Mouse (Mus musculus) liver, embryonic 11.5 days (tissue): Measurements from ENCODE around the gene Proser3. TPM values are rescaled to one million over a fixed set of nuclear protein-coding genes. Genes with fewer than 3 reads are reported as not detected.
"Not testable (repeated sequence)": the region's sequence is repeated elsewhere in the genome, so short reads cannot be mapped to it uniquely, and the experiment has no call there.

Experiments
- ATAC-seq: fragments of 200-750 bp; cut with Nextera tagmentation; replicated peaks from 2 replicates; pipeline ENCODE4 v1.8.0; 2017; ENCODE audit warnings: moderate number of reproducible peaks, mild to moderate bottlenecking, moderate TSS enrichment, moderate library complexity; ENCODE audit not compliant: low FRiP score
- DNase-seq: peaks from one replicate; pipeline ENCODE4 v3.0.0-alpha.2; 2017; ENCODE audit warnings: low spot score
- H3K27ac ChIP-seq: fragments of 300-500 bp; sonication (generic); 2 replicates; pipeline ENCODE4 v1.5.1; 2014; ENCODE audit warnings: mild to moderate bottlenecking, low read depth, low read length, control low read depth
- H3K27me3 ChIP-seq: fragments of 300-500 bp; sonication (generic); replicated peaks from 2 replicates; pipeline ENCODE4 v1.6.1; 2014; ENCODE audit warnings: low read length, mixed read lengths; ENCODE audit not compliant: control insufficient read depth, insufficient read depth
- H3K36me3 ChIP-seq: fragments of 300-500 bp; sonication (generic); 2 replicates; pipeline ENCODE4 v1.6.1; 2014; ENCODE audit warnings: mild to moderate bottlenecking, low read length, moderate library complexity, mixed read lengths; ENCODE audit not compliant: control insufficient read depth, insufficient read depth
- H3K4me1 ChIP-seq: fragments of 300-500 bp; sonication (generic); replicated peaks from 2 replicates; pipeline ENCODE4 v1.6.1; 2014; ENCODE audit warnings: low read length, mixed read lengths; ENCODE audit not compliant: control insufficient read depth, insufficient read depth
- H3K4me2 ChIP-seq: fragments of 300-500 bp; sonication (generic); 2 replicates; pipeline ENCODE4 v1.6.1; 2014; ENCODE audit warnings: mild to moderate bottlenecking, control low read depth, moderate library complexity
- H3K4me3 ChIP-seq: fragments of 300-500 bp; sonication (generic); 2 replicates; pipeline ENCODE4 v1.5.1; 2014; ENCODE audit warnings: low read depth, low read length, control low read depth
- H3K9ac ChIP-seq: fragments of 300-500 bp; sonication (generic); 2 replicates; pipeline ENCODE4 v1.6.1; 2014; ENCODE audit warnings: low read depth, low read length, control low read depth
- H3K9me3 ChIP-seq: fragments of 300-500 bp; sonication (generic); 2 replicates; pipeline ENCODE4 v1.6.1; 2016; ENCODE audit warnings: low read length, inconsistent platforms, mixed read lengths; ENCODE audit not compliant: control insufficient read depth
- WGBS: fragments of 180-500 bp; shearing (Covaris S2); extraction: QIAGEN DNeasy Blood & Tissue Kit; methylation state at CpG from one replicate; pipeline ENCODE4 v1.1.7; 2014; 5-methylcytosine and 5-hydroxymethylcytosine counted together
- polyA plus RNA-seq: library from polyadenylated mRNA; unstranded; fragments of >200 nt; fragmentation: Nextera tagmentation; extraction: Ambion mirVana; gene quantifications from 2 replicates; pipeline ENCODE4 v1.2.1, GENCODE M21; 2014

Proser3 gene
- polyA plus RNA-seq, 1 experiment from 2014 or later = 13.0 TPM

DNA sequence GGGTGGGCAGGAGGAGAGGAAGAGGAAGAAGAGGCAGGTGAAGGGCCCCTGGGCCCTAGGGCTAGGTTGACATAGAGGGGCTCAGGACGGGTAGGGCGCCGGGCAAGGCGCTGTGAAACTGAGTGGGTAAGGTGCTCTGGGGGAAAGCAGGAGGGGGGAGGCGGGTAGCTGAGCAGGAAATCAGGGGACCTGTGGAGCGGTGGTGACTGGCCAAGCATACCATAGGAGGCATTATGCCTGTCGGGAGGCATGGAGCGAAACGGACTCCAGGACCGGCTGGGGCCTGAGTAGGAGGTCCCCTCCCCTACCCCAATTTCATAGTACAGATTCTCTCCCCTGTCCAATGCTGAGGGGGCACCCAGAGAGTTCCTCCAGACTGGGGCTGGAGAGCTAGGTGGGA, 29.2 kb downstream of the Proser3 start:
- 83% methylated on average over 10 of the region's 10 CpGs for WGBS
- H3K4me3 ChIP-seq = no peak overlapping the region
- no peak overlapping the region for H3K9ac ChIP-seq
- DNase-seq (no peak), ATAC-seq (no peak)
- H3K4me1 ChIP-seq = peaks cover 3% of the 10 kb centered on the region; the same call in 1 of the 2 replicates
- no peak overlapping the region for H3K4me2 ChIP-seq
- H3K27ac ChIP-seq = no peak overlapping the region
- H3K9me3 ChIP-seq = no peaks in the 10 kb centered on the region
- H3K27me3 ChIP-seq = no peaks in the 10 kb centered on the region
- H3K36me3 ChIP-seq = peaks cover 4% of the 10 kb centered on the region

DNA sequence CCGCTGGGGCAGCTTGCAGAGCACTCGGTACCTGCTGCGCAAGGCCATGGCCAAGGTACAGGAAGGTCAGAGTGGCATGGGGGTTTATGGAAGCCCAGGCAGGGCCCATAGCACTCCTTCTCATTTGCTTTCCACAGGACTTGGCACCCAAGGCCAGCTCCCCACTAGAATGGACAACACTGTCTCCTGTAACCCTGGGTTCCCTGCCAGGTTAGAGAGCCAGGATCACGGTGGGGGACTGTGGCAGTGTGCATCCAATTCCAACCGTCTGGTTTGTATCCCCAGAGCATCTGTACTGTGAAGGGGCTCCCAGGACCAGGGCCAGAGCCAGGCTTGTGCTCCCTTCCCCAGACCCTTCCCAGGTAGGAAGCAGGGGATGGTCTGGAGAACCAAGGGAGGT, 31.2 kb downstream of the Proser3 start:
- DNase-seq = no peak
- ATAC-seq = no peak
- Histone ChIP-seq H3K4me3 (no peak overlapping the region), H3K4me2 (no peak overlapping the region), H3K27me3 (no peaks in the 10 kb centered on the region), H3K36me3 (peaks cover 4% of the 10 kb centered on the region; the same call in 1 of the 2 replicates), H3K9me3 (no peaks in the 10 kb centered on the region), H3K9ac (no peak overlapping the region), H3K27ac (no peak overlapping the region), H3K4me1 (no peaks in the 10 kb centered on the region)
- 78% methylated on average over 5 of the region's 5 CpGs for WGBS

DNA sequence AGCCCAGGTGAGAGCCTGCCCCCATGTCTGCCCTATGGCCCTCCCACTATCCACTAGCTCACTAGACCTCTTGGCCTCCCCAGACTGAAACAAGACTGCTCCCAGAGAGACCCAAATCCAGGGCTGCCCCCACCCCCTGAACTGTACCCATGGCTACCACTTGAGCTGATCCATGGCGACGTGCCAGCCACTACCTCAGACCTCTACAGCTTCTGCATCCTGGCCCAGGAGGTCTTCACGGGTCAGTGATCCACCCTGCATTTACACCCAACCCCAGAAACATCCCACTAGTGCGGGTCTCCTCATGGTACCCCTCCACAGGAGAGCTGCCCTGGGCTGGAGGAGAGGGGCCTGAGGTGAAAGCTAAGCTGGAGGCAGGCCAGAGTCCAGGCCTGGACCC, 31.7 kb downstream of the Proser3 start:
- 75% methylated on average over 4 of the region's 4 CpGs for WGBS
- H3K9me3 ChIP-seq = no peaks in the 10 kb centered on the region

DNA sequence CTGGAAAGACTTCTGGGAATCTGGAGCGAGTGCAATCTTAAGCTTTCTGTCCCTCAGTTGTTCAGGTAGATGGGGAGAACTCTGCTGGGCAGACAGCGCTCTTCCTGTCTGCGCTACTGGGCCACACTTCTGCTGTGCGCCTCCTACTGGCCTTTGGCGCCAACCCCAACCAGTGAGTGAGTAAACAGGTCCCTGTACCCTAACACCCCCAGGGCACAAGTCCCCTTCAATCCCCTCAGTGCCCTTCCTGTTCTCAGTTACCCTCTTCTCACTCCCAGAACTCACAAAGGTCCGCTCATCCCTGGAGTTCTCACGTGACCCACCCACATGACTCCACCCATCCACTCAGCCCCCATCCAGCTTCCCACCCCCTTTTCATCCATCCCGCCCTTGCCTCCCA, 33.8 kb downstream of the Proser3 start:
- no peak for DNase-seq
- WGBS = 37% methylated on average over 8 of the region's 8 CpGs
- ATAC-seq = no peak
- H3K27me3 ChIP-seq = 0 out of 2 replicates have a peak, but pooled peaks cover 3% of the 10 kb centered on the region
- H3K9me3 ChIP-seq = no peaks in the 10 kb centered on the region
- H3K9ac ChIP-seq = no peak overlapping the region
- no peak overlapping the region for H3K27ac ChIP-seq
- H3K36me3 ChIP-seq = no peaks in the 10 kb centered on the region
- no peak overlapping the region for H3K4me3 ChIP-seq
- H3K4me2 ChIP-seq = no peak overlapping the region
- no peaks in the 10 kb centered on the region for H3K4me1 ChIP-seq

More for the DNA sequence above, 31.7 kb downstream of the Proser3 start:
- no peak overlapping the region for H3K9ac ChIP-seq
- no peak for DNase-seq
- H3K36me3 ChIP-seq = peaks cover 4% of the 10 kb centered on the region; the same call in 1 of the 2 replicates
- H3K27ac ChIP-seq = no peak overlapping the region
- no peaks in the 10 kb centered on the region for H3K4me1 ChIP-seq
- no peak overlapping the region for H3K4me2 ChIP-seq
- no peak overlapping the region for H3K4me3 ChIP-seq
- ATAC-seq = no peak
- H3K27me3 ChIP-seq = 0 out of 2 replicates have a peak, but pooled peaks cover 3% of the 10 kb centered on the region

DNA sequence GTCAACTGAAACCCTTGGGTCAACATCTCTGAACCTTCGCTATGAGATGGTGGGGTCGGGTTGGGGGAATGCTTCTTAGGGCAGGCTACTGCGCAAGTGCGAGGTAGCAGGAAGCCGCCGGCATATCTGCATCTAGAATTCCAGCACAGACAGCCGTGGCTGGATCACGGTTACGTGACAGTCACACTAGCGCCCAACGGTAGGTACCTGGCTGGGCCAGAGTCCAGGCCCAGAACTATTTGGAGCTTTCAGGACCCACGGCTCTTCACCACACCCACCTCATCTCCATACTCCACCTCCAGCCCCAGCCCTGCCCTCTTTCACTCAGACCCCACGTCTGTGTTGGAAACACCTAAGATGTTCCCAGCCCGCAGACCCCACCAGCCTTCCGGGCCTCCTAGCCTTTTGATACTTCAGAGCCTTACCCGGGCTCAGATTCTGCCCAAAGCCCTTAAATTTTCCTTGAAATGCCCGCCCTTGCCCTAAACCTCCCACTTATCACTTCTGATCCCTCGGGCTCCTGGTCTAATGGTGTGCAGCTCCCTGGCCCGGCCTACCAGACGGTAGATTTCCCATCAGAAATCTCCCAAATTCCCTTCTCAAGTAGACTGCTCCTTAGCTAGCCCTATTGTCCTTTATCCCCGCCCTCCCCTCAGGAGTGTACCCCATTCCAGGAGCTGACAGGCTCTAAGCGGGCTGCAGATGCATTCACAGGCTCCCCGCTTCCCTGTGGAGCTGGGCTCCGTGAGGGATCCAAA, 36.9 kb downstream of the Proser3 start:
- Histone ChIP-seq H3K36me3 (no peaks in the 10 kb centered on the region), H3K27me3 (0 out of 2 replicates have a peak, but pooled peaks cover 3% of the 10 kb centered on the region), H3K4me1 (no peaks in the 10 kb centered on the region), H3K27ac (no peak overlapping the region), H3K4me2 (peak overlapping the region; percentile 22; the same call in 1 of the 2 replicates), H3K9me3 (no peaks in the 10 kb centered on the region), H3K4me3 (no peak overlapping the region), H3K9ac (no peak overlapping the region)
- 55% methylated on average over 24 of the region's 24 CpGs for WGBS
- ATAC-seq (no peak), DNase-seq (no peak)

DNA sequence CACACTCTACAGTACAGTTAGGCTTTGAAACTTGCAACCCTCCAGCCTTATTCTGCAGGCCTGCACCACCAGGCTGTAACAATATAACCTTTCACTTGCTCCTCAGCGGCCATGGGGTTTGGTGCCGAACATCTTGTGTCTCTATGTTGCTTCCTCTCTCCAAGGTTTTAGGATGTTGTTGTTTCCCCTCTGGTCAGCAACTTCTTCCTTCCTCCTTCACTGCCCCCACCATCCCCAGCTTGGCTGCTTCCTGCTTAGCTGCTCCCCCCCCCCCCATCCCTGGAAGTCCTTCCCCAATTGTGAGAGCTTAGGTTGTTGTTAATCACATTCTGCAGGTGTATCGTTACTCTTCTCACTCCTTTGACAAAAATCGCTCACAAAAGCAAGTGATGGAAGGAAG, 44.0 kb downstream of the Proser3 start:
- DNase-seq (no peak), ATAC-seq (no peak)
- no peak overlapping the region for H3K9ac ChIP-seq
- H3K4me3 ChIP-seq = no peak overlapping the region
- no peaks in the 10 kb centered on the region for H3K36me3 ChIP-seq
- H3K27me3 ChIP-seq = no peaks in the 10 kb centered on the region
- H3K4me1 ChIP-seq = no peaks in the 10 kb centered on the region
- 43% methylated on average over 4 of the region's 4 CpGs for WGBS
- no peak overlapping the region for H3K4me2 ChIP-seq
- no peaks in the 10 kb centered on the region for H3K9me3 ChIP-seq
- no peak overlapping the region for H3K27ac ChIP-seq

DNA sequence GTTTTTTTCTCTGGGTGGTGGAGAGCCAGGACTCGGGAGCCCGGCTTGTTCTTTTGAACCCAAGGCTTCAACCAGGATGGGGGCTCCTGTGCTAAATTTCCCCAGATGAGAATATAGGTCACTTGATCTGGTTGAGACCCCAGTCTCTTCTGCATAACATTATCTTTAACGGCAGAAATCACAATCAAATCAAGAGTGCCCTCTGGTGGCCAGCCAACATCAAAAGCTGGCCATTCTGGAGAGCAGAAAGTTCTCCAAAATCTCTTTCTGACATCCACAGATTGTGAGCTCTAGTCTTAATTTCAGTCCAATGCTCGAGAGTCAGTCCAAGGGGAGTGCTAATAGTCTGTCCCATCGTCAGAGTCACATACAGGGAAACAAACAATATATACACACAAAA, 50.9 kb downstream of the Proser3 start:
- H3K9me3 ChIP-seq = not testable (repeated sequence)

DNA sequence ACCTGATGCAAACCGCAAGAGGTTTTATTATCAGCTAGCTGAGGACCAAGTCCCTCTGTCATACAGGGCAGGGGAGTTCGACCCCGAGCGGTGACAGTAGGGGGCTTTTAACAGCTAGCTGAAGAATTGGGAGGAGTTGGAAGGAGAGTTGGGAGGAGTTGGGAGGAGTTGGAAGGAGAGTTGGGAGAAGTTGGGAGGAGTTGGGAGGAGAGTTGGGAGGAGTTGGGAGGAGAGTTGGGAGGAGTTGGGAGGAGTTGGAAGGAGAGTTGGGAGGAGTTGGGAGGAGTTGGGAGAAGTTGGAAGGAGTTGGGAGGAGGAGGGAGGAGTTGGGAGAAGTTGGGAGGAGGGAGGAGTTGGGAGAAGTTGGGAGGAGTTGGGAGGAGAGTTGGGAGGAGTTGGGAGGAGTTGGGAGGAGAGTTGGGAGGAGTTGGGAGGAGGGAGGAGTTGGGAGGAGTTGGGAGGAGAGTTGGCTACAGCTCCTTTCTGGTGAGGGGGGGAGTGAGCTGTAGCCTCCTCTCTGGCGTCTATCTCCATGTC, 56.5 kb downstream of the Proser3 start:
- not testable (repeated sequence) for ATAC-seq, H3K27ac ChIP-seq
- WGBS = 56% methylated on average over 5 of the region's 5 CpGs

More for the DNA sequence above, 50.9 kb downstream of the Proser3 start:
- H3K9ac ChIP-seq, H3K27me3 ChIP-seq, H3K4me1 ChIP-seq, H3K4me3 ChIP-seq, H3K27ac ChIP-seq, H3K36me3 ChIP-seq, ATAC-seq, DNase-seq, H3K4me2 ChIP-seq: not testable (repeated sequence)
- WGBS = 69% methylated on average over 5 of the region's 5 CpGs

More for the DNA sequence above, 56.5 kb downstream of the Proser3 start:
- H3K4me3 ChIP-seq, H3K9ac ChIP-seq, H3K9me3 ChIP-seq, H3K4me2 ChIP-seq, DNase-seq, H3K36me3 ChIP-seq, H3K4me1 ChIP-seq, H3K27me3 ChIP-seq: not testable (repeated sequence)
